In the genomic region with DNA sequence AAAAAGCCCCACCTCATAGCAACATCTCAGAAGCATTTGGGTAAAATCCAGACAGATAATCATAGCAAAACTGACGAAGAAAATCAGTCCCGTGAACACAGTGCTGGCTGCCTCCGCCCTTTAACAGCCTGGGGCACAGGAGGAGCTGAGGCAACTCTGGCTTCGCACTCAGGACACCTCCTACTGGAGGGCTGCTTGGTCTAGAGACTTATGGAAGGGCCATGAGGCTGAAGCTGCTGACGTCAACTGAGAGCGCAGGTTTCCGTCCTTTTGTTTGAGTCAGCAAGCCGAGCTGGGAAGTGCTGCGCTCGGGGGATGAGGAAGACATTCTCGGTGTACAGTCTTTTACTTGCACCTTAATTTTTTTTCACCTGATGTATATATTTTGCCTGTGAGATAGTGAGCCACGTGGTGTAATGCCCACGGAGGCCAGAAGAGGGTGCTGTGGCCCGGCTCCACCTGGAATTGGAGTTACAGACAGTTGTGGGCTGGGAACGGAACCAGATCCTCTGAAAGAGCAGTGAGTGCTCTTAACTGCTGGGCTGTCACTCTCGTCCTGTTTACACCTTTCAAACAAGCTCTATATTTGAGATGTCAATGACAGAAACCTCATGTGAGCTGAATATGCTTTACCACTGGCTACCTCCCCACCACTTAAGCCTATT, we compare ENCODE assay signal across 8 mouse cellular contexts. TPM values are rescaled to one million over a fixed set of nuclear protein-coding genes. Genes with fewer than 3 reads are reported as not detected.
DNase-seq lines count a peak whose midpoint lies in the region; TF ChIP-seq lines count a peak whose summit lies in the region.

No protein-coding gene starts in this region.

- intact Hi-C loops in gastrocnemius, adult 2 months (cut with DNase I) = loop anchor here (1.0 to 5.0 kb wide), 3 partner anchors 51 to 145 kb away; no protein-coding TSS in a partner anchor
- intact Hi-C loops in gastrocnemius, postnatal 36 days (cut with DNase I) = loop anchor here (1.0 to 5.0 kb wide), 3 partner anchors 51 to 146 kb away; no protein-coding TSS in a partner anchor

- TF ChIP-seq CTCF in gastrocnemius, adult 2 months (IDR thresholded peaks at IDR 0.05) = peak; percentile 58

- no peak overlapping the region for H3K27ac ChIP-seq in gastrocnemius, adult 2 months

- H3K4me3 ChIP-seq in gastrocnemius, adult 2 months = no peak overlapping the region

- peak; percentile 43 for DNase-seq in gastrocnemius, adult 2 months
- no peak for DNase-seq in gastrocnemius, postnatal 36 days
- DNase-seq in right cerebral cortex, postnatal 4 days = peak; percentile 29
- DNase-seq in right cerebral cortex, postnatal 10 days (ENCODE audit: low spot score in 2 of 2) = no peak
- DNase-seq in induced T-regulatory cell, adult 2 months (ENCODE audit: low read depth) = peak; percentile 69
- DNase-seq in thymus, postnatal 14 days = peak; percentile 52
- no peak for DNase-seq in yolk sac, embryonic 10.5 days (ENCODE audit: low spot score)
- DNase-seq in urinary bladder, adult 2 months (ENCODE audit: low spot score) = no peak

RNA-seq across cellular contexts. Expression of gene Scml4, which starts 18.5 kb away (rescaled TPM):
- under 1 TPM; 0.46 to 0.59 TPM for total RNA-seq in gastrocnemius, adult 2 months (2021)
- 1 to 10 TPM in 1 of 2 experiments, under 1 TPM in 1; 0.94 to 1.3 TPM for total RNA-seq in gastrocnemius, postnatal 36 days (2021)
- 0.73 and 1.1 TPM in 2 replicates for polyA plus RNA-seq in urinary bladder, adult 2 months (2012; rRNA removed)

Comparison
In these comparisons a context has a peak if more than half of its experiments do, and no peak if none do; other contexts are left out.
1. DNase-seq: peak in gastrocnemius, adult 2 months (single experiment), right cerebral cortex, postnatal 4 days (single experiment), induced T-regulatory cell, adult 2 months (single experiment) and thymus, postnatal 14 days (single experiment); none in gastrocnemius, postnatal 36 days (0 of 2), right cerebral cortex, postnatal 10 days (0 of 2), yolk sac, embryonic 10.5 days (single experiment) and urinary bladder, adult 2 months (single experiment).